Mouse (Mus musculus): ENCODE results near the gene Gfpt2.

GRCm38 (mm10) chr11:49801516-49801915, 7.5 kb downstream of the Gfpt2 start:
- no peak for TF ChIP-seq POLR2A (IDR thresholded peaks at IDR 0.05; ENCODE audit: insufficient read length, low read depth)
- no peak for TF ChIP-seq MYOD1 (IDR thresholded peaks at IDR 0.05; ENCODE audit: control insufficient read depth in 1 of 3, insufficient read length in 2 of 3, low read depth in 2 of 3)
- TF ChIP-seq MYOG (IDR thresholded peaks at IDR 0.05; ENCODE audit: control insufficient read depth in 1 of 3, insufficient read depth in 1 of 3, insufficient read length in 2 of 3, low read depth in 2 of 3): no peak
- TF ChIP-seq USF1 (IDR thresholded peaks at IDR 0.05; ENCODE audit: low read depth): no peak
- TF ChIP-seq TCF3 (IDR thresholded peaks at IDR 0.05; ENCODE audit: insufficient read length, low read depth): no peak
- no peak for TF ChIP-seq TCF12 (IDR thresholded peaks at IDR 0.05; ENCODE audit: insufficient read depth, poor library complexity, severe bottlenecking)
- no peak for TF ChIP-seq CEBPB (IDR thresholded peaks at IDR 0.05; ENCODE audit: insufficient read depth, poor library complexity, severe bottlenecking)
- no peak for TF ChIP-seq MAX (IDR thresholded peaks at IDR 0.05; ENCODE audit: low read depth)
- no peak for TF ChIP-seq POLR2AphosphoS2 (IDR thresholded peaks at IDR 0.05; ENCODE audit: insufficient read length, low read depth)
- TF ChIP-seq SRF (IDR thresholded peaks at IDR 0.05; ENCODE audit: control insufficient read depth, insufficient read length, low read depth): no peak
- no peak for TF ChIP-seq E2F4 (IDR thresholded peaks at IDR 0.05; ENCODE audit: insufficient read depth)
